Mouse (Mus musculus): ENCODE measurements around the gene Tmem186. TPM values are rescaled to one million over a fixed set of nuclear protein-coding genes. Genes with fewer than 3 reads are reported as not detected.

The Tmem186 gene
- total RNA-seq, 2 experiments from 2014 or later: 19.0 to 22.4 TPM

DNA sequence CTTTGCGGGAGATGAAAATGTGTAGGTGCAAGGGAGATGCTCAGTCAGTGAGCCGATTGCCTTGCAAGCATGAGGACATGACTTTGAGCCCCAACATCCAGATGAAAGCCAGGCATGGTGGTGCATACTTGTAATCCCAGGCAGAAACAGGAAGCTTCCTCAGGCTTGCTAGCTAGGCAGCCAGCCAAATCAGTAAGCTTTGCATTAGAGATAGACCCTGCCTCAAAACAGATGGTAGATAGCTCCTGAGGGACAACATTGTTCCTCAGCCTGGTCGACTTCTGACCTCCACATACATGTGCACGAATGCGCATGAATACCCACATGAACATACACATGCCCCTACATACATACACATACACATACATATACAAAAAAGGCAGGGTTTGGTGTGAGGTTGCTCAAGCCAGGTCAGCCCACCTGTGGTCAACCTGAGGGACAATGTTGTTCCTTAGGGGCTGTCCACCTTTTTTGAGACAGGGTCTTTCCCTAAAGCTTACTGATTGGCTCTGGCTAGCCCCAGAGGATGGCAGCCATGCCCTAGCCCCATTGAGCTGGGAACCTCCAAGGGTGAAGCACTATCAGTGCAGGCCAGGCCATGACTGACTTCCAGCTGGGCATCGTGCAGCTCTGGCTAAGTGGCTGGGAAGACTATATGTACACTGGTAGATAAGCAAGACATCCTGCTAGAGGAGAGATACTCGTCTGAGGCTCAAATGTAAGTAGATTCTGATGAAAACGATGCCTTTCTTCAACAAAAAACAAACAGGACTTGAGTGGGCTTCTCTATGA is 25.1 kb downstream of the Tmem186 start:
- no peak for DNase-seq

GRCm38 (mm10) chr16:8610397-8610796 is 27.1 kb downstream of the Tmem186 start:
- DNase-seq: no peak

GRCm38 (mm10) chr16:8603789-8604188 is 33.7 kb downstream of the Tmem186 start:
- peak; percentile 11 for DNase-seq

GRCm38 (mm10) chr16:8597516-8597915 is 40.0 kb downstream of the Tmem186 start:
- no peak for DNase-seq

DNA sequence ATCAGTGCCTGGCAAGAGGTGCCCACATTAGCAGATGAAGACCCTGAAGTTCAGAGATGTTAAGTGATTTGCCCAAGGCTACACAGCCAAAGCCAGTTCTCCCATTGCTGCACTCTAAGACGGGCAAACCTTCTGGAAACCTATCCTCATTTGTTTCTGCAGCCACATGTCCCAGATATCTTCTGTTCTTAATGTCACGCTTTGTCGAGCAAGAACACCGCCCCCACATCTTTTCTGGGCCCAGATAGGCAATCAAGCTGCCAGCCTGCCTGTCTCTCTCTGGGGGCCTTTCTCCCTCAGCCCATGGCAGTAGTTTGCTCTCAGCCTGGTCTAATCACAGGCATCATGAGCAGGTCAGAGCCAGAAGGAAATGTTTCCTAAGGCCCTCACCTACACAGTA is 41.2 kb downstream of the Tmem186 start:
- DNase-seq: no peak

- no peak for DNase-seq
Measured at GRCm38 (mm10) chr16:8595411-8595810, 42.1 kb downstream of the Tmem186 start.

DNA sequence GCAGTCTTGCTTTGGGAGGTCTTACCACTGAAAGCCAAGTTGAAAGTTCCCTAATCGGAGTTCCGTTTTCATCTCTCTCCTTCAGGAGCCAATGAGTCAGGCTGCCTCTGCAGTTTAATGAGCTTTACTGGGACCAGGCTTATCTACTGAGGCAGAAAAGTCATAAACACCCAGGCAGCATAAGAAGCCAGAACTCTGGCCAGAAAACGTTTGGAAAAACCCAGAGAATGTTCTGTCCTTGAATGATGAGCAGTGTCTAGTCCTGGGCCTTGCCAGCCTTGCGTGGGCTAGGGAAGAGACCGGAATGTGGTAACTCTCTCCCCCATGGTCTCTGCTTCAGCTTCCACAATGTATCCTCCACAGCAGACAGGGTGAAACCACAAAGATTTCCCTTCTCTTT is 52.5 kb downstream of the Tmem186 start:
- no peak for DNase-seq

- DNase-seq: no peak
Measured at GRCm38 (mm10) chr16:8584248-8584647, 53.3 kb downstream of the Tmem186 start.

Small RNA genes within 50 kb of the gene (microRNA-seq; reads per million reads assigned to microRNA genes)
- gene Gm22137: not detected

Other genes starting within 250 kb of the Tmem186 start
- not detected for gene Tmem114, start 212.6 kb downstream of the Tmem186 start, total RNA-seq (2021)
- gene Mettl22, start 166.9 kb downstream of the Tmem186 start, total RNA-seq (2021): 10 to 100 TPM; 16.4 to 33.0 TPM
- 10 to 100 TPM; 29.8 to 33.6 TPM for gene Abat, start 124.3 kb downstream of the Tmem186 start, total RNA-seq (2021)
- gene Pmm2, start within 50 bp of the Tmem186 start, total RNA-seq (2021): 10 to 100 TPM; 56.9 to 74.1 TPM
- gene Carhsp1, start 34.4 kb upstream of the Tmem186 start, total RNA-seq (2021): 10 to 100 TPM; 76.8 to 85.6 TPM
- gene Gm5767, start 43.1 kb upstream of the Tmem186 start, total RNA-seq (2021): not detected
- 100 to 1,000 TPM in 1 of 2 experiments, 10 to 100 TPM in 1; 88.5 to 109 TPM for gene Usp7, start 154.6 kb upstream of the Tmem186 start, total RNA-seq (2021)
- gene 1810013L24Rik, start 192.4 kb upstream of the Tmem186 start, total RNA-seq (2021): 10 to 100 TPM; 60.5 to 66.0 TPM

Measured in adrenal gland, postnatal 10 days (tissue).